Mouse (Mus musculus) hindbrain, postnatal 0 days (tissue): ENCODE data around the gene Otc. TPM values are rescaled to one million over a fixed set of nuclear protein-coding genes. Genes with fewer than 3 reads are reported as not detected.

Experiments
- ATAC-seq: fragments of 200-750 bp; cut with Nextera tagmentation; 2 replicates; pipeline ENCODE4 v1.8.0; 2017; ENCODE audit warnings: mild to moderate bottlenecking, moderate TSS enrichment, moderate library complexity
- DNase-seq: peaks from one replicate; pipeline ENCODE4 v3.0.0-alpha.2; 2015; ENCODE audit warnings: low spot score
- H3K27ac ChIP-seq: fragments of 300-500 bp; sonication (generic); 2 replicates; pipeline ENCODE4 v1.5.1; 2014; ENCODE audit warnings: mild to moderate bottlenecking
- H3K27me3 ChIP-seq: fragments of 300-500 bp; sonication (generic); 2 replicates; pipeline ENCODE4 v1.6.1; 2014; ENCODE audit warnings: low read length, mixed read lengths; ENCODE audit not compliant: insufficient read depth
- H3K36me3 ChIP-seq: fragments of 300-500 bp; sonication (generic); 2 replicates; pipeline ENCODE4 v1.6.1; 2014; ENCODE audit warnings: low read length, mixed read lengths; ENCODE audit not compliant: insufficient read depth
- H3K4me1 ChIP-seq: fragments of 300-500 bp; sonication (generic); 2 replicates; pipeline ENCODE4 v1.6.1; 2014; ENCODE audit warnings: antibody characterized with exemption, low read length, mixed read lengths; ENCODE audit not compliant: insufficient read depth
- H3K4me2 ChIP-seq: fragments of 300-500 bp; sonication (generic); 2 replicates; pipeline ENCODE4 v1.6.1; 2014; ENCODE audit warnings: low read depth, mild to moderate bottlenecking, low read length, moderate library complexity, mixed read lengths
- H3K4me3 ChIP-seq: fragments of 300-500 bp; sonication (generic); 2 replicates; pipeline ENCODE4 v1.5.1; 2014; ENCODE audit warnings: low read length
- H3K9ac ChIP-seq: fragments of 300-500 bp; sonication (generic); replicated peaks from 2 replicates; pipeline ENCODE4 v1.6.1; 2014; ENCODE audit warnings: mild to moderate bottlenecking, low read length, moderate library complexity, mixed read lengths
- H3K9me3 ChIP-seq: fragments of 300-500 bp; sonication (generic); 2 replicates; pipeline ENCODE4 v1.6.1; 2016; ENCODE audit warnings: low read length, mixed read lengths
- CTCF ChIP-seq: IDR thresholded peaks from 2 replicates; pipeline ENCODE4 v1.5.1; 2016; ENCODE audit warnings: antibody characterized with exemption, control low read depth, low read depth
- whole genome bisulfite sequencing: fragments of 180-500 bp; shearing (Covaris S2); extraction: QIAGEN DNeasy Blood & Tissue Kit; methylation state at CpG from one replicate; pipeline ENCODE4 v1.1.7; 2014; 5-methylcytosine and 5-hydroxymethylcytosine counted together
- polyA plus RNA-seq: library from polyadenylated mRNA; unstranded; fragments of >200 nt; fragmentation: Nextera tagmentation; extraction: Ambion mirVana; gene quantifications from 2 replicates; pipeline ENCODE4 v1.2.1, GENCODE M21; 2015
- total RNA-seq: library from RNA; depleted of rRNA; stranded (reverse); fragments of >200 nt; gene quantifications from 2 replicates; pipeline ENCODE4 v1.2.3, GENCODE M21; 2014; rRNA removed

Gene Otc
- total and polyA plus RNA-seq, 2 experiments from 2014 or later, result not detected

- Histone ChIP-seq H3K4me2 (no peak overlapping the region), H3K36me3 (no peaks in the 10 kb centered on the region), H3K27ac (no peak overlapping the region), H3K4me1 (no peaks in the 10 kb centered on the region), H3K27me3 (no peaks in the 10 kb centered on the region), H3K4me3 (no peak overlapping the region), H3K9me3 (no peaks in the 10 kb centered on the region), H3K9ac (no peak overlapping the region)
- WGBS, result 93% methylated on average over 14 of the region's 14 CpGs
- ATAC-seq (no peak), DNase-seq (no peak)
- TF ChIP-seq CTCF, result no peak
Measured at GRCm38 (mm10) chrX:10297341-10297740, 45.2 kb downstream of the Otc start.

- Histone ChIP-seq H3K4me1 (no peaks in the 10 kb centered on the region), H3K27ac (no peak overlapping the region), H3K4me2 (no peak overlapping the region), H3K9ac (no peak overlapping the region), H3K9me3 (no peaks in the 10 kb centered on the region), H3K27me3 (no peaks in the 10 kb centered on the region), H3K36me3 (no peaks in the 10 kb centered on the region), H3K4me3 (no peak overlapping the region)
- TF ChIP-seq CTCF, result no peak
- DNase-seq (no peak), ATAC-seq (no peak)
- WGBS, result 80% methylated on average over 4 of the region's 4 CpGs
Measured at GRCm38 (mm10) chrX:10318176-10318575, 66.1 kb downstream of the Otc start.

GRCm38 (mm10) chrX:10330246-10330645 lies 78.1 kb downstream of the Otc start:
- Histone ChIP-seq H3K9me3 (no peaks in the 10 kb centered on the region), H3K4me1 (no peaks in the 10 kb centered on the region), H3K27me3 (no peaks in the 10 kb centered on the region), H3K36me3 (no peaks in the 10 kb centered on the region), H3K9ac (no peak overlapping the region), H3K27ac (no peak overlapping the region), H3K4me3 (no peak overlapping the region), H3K4me2 (no peak overlapping the region)
- ATAC-seq (no peak), DNase-seq (no peak)
- TF ChIP-seq CTCF, result no peak
- WGBS, result 69% methylated on average over 1 of the region's 1 CpGs

- no peaks in the 10 kb centered on the region for H3K9me3 ChIP-seq
- no peaks in the 10 kb centered on the region for H3K36me3 ChIP-seq
- H3K27ac ChIP-seq, result no peak overlapping the region
- no peak overlapping the region for H3K4me2 ChIP-seq
- no peak for TF ChIP-seq CTCF
- no peaks in the 10 kb centered on the region for H3K27me3 ChIP-seq
- no peak overlapping the region for H3K9ac ChIP-seq
- 87% methylated on average over 1 of the region's 1 CpGs for WGBS
- no peak for DNase-seq
- no peaks in the 10 kb centered on the region for H3K4me1 ChIP-seq
- ATAC-seq, result no peak
- H3K4me3 ChIP-seq, result no peak overlapping the region
Measured at GRCm38 (mm10) chrX:10331749-10332148, 79.6 kb downstream of the Otc start.

GRCm38 (mm10) chrX:10336816-10337215 lies 84.7 kb downstream of the Otc start:
- Histone ChIP-seq H3K9me3 (no peaks in the 10 kb centered on the region), H3K36me3 (no peaks in the 10 kb centered on the region), H3K27ac (no peak overlapping the region), H3K4me3 (no peak overlapping the region), H3K4me1 (no peaks in the 10 kb centered on the region), H3K9ac (no peak overlapping the region), H3K27me3 (no peaks in the 10 kb centered on the region), H3K4me2 (no peak overlapping the region)
- ATAC-seq (no peak), DNase-seq (no peak)
- 60% methylated on average over 2 of the region's 2 CpGs for WGBS
- TF ChIP-seq CTCF, result no peak

GRCm38 (mm10) chrX:10355867-10356266 lies 103.8 kb downstream of the Otc start:
- Histone ChIP-seq H3K4me2 (no peak overlapping the region), H3K9ac (no peak overlapping the region), H3K4me1 (no peaks in the 10 kb centered on the region), H3K27ac (no peak overlapping the region), H3K9me3 (no peaks in the 10 kb centered on the region), H3K36me3 (no peaks in the 10 kb centered on the region), H3K4me3 (no peak overlapping the region), H3K27me3 (no peaks in the 10 kb centered on the region)
- no peak for TF ChIP-seq CTCF
- WGBS, result 49% methylated on average over 4 of the region's 4 CpGs
- ATAC-seq (no peak), DNase-seq (no peak)

Other genes with a start within 250 kb of the Otc start
- gene Srpx, start 134.6 kb upstream of the Otc start, total RNA-seq, result 0.83 and 2.4 TPM in 2 replicates
- gene Srpx, start 134.6 kb upstream of the Otc start, polyA plus RNA-seq, result 2.0 and 2.4 TPM in 2 replicates
- 13.2 and 17.9 TPM in 2 replicates for gene Rpgr, start 35.4 kb upstream of the Otc start, total RNA-seq
- 22.3 and 22.9 TPM in 2 replicates for gene Rpgr, start 35.4 kb upstream of the Otc start, polyA plus RNA-seq
- gene Tspan7, start 232.9 kb downstream of the Otc start, total RNA-seq, result 275 and 297 TPM in 2 replicates
- gene Tspan7, start 232.9 kb downstream of the Otc start, polyA plus RNA-seq, result 658 and 669 TPM in 2 replicates